Mouse (Mus musculus) kidney, adult 18-20 months (tissue): ENCODE measurements around the gene Dnajb8.

Source experiments
- DNase-seq: peaks from one replicate; pipeline ENCODE4 v3.0.0; 2021

Gene Dnajb8

DNA sequence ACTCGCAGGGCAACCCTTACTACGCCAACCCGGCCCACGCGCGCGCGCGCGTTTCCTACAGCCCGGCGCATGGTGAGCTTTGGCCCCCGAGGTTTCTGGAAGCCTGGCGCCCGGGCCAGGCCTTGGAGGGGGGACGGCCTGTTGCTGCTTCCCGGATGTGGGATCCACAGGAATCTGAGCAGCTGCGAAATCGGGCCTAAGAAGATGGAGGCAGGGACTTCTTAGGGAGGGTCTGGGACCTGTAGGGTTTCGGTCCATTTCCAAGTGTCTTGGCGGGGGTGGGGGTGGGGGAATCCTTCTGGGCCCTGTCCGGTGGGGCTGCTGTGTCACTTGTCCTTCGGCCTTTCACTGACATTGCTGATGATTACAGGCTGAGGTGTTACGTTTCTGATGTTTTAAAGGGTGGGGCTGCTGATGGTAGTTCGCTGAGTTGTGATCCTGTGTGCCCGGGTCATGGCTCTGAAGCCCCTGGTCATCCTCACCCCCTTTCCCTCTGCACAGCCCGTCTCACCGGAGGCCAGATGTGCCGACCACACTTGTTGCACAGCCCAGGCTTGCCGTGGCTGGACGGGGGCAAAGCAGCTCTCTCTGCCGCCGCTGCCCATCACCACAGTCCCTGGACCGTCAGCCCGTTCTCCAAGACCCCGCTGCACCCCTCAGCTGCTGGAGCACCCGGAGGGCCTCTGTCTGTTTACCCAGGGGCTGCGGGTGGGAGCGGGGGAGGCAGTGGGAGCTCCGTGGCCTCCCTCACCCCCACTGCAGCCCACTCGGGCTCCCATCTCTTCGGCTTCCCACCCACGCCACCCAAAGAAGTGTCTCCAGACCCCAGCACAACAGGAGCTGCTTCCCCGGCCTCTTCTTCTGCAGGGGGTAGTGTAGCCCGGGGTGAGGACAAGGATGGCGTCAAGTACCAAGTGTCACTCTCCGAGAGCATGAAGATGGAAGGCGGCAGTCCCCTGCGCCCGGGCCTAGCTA, 22.1 kb upstream of the Dnajb8 start:
- DNase-seq: no peak

DNA sequence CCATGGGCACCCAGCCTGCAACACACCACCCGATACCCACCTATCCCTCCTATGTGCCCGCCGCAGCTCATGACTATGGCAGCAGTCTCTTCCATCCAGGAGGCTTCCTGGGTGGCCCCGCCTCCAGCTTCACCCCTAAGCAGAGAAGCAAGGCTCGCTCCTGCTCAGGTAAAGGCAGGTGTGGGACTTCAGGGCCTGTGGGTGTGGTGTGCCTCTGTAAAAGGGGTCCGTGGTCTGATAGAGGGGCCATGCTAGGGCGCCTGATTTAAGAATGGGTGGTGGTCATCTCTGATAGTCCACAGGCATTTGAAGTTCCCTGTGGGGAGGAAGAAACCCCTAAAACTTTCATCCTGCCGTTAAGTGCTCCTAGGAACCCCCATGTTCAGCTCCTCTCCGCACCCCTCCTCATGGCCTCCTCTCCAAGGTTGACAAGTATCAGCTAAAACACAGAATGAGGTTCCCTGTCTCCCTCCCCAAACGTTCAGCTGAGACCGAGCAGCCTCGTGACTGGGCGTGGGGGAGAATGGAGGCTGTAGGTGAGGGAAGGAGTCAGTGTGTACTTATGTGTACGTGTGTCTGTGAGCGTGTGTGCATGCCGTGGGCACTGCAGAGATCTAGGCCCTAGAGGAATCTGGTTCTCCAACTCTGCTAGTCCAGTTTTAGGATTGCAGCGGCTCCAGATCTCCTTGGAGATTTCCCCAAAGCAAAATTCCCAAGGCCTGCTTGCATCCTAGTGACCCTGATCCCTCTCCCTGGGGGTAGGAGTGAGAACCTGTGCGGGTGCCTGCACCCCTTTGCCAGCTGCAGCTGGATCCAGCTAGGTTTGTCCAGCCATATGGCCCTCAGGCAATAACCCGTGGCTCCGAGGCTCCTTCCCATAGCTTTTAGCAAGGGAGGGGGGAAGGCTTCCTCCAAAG, 21.1 kb upstream of the Dnajb8 start:
- no peak for DNase-seq

DNA sequence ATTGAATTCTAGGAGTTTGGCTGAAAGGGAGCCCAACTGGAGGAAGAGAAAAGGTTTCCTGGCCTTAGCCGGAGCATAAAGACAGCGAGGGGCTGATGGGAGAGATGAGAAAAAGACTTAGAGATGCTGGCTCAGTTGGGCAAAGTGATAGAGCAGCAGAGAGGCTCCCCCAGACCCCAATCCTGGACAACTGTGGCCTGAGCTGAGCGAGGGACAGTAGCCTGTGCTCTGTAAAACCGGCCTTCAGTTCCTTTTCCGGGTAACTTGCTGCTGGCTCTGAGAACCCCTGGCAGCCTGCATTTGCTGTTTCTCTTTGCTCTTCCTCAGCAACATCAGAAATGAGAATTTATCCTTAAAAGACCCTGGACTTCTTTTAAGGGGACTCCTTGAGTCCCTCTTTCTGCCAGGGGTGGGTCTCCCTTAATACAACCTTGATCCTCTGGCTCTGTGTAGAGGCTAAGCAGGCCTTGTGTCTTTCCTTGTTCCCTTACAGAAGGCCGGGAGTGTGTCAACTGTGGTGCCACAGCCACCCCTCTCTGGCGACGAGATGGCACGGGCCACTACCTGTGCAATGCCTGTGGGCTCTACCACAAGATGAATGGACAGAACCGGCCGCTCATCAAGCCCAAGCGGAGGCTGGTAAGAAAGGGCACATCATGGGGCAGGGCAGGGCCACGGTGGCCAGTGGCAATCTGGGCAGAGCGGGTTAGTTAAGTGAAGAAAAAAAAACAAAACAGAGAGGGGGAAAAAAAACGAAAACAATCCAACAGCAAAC, 20.0 kb upstream of the Dnajb8 start:
- no peak for DNase-seq

DNA sequence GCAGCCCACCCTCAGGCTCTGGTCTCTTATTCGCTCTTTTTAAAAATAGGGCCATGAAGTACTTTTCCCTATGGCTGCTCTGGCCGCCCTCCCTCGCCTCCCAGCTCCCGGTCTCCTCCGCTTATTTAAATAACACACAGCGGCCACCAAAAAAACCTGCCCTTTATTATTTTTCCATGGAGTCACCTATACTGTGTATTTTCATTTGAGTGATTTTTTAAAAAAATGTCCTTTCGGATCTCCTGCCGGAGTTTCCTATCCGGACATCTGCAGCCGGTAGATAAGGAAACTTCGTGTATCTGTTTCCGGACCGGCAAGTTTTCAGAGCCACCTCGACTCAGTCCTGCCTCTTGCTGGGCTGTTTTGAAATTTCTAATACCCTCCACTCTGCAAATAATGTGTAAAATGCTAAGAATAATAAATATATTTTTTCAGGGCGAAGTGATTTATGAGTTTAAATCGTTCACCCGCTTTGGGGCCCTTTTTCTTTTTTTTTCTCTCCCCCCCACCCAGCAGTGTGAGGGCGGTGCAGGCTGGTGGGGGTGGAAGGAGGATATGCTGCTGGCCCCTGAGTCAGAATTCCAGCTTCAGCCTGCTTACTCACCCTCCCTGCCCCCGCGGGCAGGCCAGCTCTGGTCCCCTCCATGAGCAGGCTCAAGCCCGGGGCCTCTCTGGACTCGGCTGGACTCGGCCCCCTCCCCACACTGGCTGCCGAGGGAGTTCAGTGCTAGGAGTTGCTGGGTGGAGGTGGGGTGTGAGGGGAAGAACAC, 19.0 kb upstream of the Dnajb8 start:
- DNase-seq: no peak

DNA sequence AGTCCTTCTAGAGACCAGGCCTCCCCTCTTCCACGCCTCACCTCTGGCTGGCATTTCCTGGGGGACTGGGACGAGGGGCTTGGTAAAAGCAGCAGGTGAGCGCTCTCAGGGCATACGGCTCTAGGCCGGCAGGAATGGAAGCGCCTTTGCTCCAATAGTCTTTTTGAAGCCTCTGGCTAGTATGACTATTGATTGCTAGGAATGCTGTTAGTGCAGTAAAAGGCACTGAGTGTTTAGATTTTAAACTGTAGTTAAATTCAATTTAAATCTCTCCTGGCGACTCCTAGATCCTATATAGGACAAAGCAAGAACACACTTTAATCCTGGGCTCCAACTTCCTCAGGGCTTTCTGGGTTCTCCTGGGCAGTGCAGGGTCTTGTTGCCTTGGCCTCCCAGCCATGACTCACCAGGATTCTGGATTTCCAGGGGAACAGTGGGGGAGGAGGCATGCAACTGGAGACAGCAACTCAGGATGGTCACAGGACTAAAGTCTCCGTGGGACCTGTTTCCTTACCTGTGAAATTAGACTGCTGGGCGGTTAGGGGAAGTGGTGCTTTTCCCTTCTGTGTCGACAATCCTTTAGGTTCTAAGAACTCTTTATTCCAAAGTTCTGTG, 18.2 kb upstream of the Dnajb8 start:
- no peak for DNase-seq

DNA sequence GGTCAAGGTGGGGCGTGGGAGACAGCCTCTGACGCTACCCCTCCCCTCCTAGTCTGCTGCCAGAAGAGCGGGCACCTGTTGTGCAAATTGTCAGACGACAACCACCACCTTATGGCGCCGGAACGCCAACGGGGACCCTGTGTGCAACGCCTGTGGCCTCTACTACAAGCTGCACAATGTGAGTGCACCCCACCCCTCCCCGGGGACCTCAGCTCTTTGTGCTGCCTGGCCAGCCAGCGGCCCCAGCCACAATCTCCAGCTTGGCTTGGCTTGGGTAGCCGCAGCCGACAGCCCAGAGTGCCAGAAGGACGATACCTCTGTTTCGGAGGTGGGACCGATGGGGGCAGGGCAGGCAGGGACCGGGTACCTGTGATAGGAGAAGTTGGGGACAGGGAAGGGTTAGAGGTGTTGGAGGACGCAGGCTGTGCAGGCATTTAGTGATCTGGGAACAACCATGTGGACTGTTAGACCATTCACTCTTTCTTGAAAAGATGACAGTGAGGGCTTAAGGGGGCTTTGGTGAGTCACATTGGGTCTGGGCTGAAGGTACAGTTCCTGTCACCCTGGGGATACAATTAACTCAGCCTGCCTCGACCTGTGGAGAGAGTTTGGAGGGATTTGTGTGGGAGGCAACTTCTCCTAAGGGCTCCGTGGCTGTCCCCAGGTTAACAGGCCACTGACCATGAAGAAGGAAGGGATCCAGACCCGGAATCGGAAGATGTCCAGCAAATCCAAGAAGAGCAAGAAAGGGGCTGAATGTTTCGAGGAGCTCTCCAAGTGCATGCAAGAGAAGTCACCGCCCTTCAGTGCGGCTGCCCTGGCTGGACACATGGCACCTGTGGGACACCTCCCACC, 17.3 kb upstream of the Dnajb8 start:
- no peak for DNase-seq

DNA sequence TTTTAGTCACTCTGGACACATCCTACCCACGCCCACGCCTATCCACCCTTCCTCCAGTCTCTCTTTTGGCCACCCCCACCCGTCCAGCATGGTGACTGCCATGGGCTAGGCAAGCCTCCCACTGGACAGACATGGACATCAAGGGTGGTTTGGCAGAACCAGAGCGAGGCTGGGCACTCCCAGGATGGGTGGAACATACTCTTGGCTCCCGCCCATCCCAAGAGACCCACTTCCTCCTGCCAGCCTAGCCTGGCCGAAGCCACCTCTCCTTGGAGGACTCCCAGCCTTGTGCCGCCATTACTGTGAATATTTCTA, 16.7 kb upstream of the Dnajb8 start:
- no peak for DNase-seq

DNA sequence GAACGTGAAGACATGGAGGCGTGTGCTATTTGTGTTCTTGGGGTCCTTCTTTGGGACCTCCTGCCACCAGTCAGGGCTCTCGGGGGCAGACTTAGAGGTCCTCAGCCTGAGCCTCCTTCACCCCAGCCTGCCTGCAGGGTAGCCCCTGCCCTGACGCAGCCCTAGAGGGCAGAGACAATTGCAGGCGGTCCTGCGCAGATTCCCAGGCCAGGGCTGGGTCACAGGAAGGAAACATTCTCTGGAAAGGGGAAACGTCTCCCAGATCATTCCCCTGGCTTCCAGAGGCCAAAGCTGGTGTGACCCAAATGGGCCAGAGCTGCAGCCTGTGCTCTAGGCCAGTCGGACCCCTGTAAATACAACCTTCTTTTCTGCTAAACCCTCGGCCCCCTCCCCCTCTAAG, 16.1 kb upstream of the Dnajb8 start:
- no peak for DNase-seq

DNA sequence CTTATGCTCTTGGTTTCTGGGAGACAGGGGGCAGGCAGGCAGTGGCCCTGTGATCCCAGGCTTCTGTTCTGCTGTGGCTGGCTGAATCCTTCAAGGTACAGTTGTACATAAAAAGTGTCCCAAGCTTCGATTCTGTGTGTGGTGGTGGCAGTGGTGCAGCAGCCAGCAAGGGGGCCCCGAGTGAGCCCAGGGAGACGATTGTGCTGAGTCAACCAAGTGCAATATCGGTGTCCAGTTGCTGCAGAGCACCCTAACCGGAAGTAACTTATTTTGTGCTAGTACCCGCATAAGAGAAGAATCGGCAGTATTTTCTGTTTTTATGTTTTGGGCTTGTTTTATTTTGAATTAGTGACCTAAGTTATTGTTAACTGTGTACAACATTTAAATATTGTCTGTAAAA, 15.5 kb upstream of the Dnajb8 start:
- no peak for DNase-seq

DNA sequence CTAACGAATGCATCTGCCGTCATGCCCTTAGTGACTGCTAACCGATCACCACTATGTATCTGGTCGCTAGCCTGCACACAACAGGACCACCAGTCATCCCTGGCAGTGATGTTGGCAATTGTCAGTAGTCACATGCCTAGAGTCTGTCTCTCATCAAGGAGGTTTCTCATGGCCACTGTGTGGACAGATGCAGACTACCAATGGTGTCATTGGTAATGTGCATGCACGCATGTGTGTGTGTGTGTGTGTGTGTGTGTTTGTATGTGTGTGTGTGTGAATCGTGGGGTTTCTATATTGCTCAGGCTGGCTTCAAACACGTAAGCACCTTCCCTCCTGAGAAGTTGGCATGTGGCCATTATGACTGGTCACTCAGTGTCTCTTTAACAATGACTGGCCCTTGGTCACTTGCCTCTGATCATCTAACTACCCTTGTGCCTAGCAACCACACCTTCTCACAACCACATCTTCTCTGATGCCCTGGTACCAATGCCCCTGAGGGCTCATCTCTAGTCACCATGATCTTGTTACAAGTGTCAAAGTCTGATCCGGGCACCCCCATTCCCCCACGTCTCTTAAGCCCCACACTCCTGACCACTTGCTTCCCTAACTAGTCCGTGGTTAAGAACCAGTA, 14.6 kb upstream of the Dnajb8 start:
- no peak for DNase-seq

DNA sequence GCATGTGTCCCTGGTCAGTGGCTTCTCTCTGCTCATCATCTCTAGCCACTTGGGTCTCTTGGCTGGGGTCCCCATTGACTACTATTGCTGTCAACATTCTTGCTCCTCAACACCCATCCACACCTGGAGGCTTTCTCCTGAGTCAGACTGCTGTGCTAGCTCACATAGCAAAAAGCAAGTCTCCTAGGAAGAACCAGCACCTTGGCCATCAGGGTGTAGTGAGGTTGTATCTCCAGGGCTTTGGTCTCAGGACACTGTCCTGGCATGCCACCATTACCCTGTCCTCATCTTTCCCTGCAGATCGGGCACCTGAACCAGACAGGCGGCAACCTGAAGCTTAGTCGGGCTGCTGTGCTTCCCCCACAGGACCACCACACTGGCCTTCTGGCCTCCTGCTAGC, 13.7 kb upstream of the Dnajb8 start:
- DNase-seq: no peak

DNA sequence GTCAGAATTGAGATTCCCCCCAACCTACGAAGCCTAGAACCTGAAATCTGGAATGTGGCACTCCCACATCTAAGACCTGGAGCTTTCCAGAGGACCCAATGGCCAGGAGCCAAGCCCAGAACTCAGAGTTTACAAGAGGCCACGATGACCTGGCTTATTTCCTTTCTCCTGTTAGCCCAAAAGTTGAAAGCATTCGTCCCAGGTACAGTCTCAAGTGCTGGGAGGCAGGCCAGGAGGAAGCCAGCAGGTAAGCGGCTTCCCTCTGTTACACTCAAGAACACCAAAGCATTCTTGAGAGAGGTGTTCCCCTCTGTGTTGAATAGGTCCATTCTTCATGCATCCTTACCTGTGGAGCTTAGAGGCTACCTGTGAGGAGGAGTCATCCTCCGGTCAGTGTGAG, 12.6 kb upstream of the Dnajb8 start:
- DNase-seq: no peak

DNA sequence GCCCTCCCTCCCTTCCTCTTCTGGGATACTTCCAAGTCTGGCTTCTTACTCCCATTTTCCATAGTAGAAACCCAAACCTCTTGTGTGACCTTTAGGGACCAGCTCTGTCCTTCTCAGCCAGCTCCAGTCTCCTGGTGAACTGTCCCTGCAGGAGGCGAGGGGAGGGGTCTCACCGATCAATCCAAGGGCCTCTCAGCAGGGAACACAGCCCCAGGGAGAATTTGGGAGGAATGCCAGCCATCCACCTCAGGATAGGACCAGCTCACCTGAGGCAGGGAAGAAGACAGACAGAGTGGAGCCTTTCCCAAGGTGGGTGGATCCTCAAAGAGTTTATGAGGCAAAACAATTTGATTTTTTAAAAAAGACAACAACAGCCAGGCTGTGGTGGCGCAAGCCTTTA, 11.9 kb upstream of the Dnajb8 start:
- no peak for DNase-seq

DNA sequence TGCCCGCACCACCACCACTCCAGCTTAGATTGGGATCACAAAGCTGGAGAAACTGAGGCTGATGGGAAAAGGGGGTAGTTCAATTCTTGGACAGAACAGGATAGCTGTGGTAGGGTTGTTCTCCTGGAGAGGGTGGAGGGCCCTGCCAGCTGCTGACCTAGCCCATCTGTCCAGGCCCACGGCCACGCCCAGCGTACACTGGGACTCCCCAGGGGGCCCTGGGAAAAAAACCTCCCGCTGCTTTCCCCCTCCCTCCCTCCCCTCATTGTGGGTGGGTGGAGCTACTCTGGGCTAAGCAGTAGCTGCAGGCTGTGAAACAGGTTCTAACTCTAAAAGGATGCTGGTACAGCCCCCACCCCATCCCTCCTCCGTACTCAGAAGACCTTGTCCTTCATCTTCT, 6.3 kb upstream of the Dnajb8 start:
- no peak for DNase-seq

DNA sequence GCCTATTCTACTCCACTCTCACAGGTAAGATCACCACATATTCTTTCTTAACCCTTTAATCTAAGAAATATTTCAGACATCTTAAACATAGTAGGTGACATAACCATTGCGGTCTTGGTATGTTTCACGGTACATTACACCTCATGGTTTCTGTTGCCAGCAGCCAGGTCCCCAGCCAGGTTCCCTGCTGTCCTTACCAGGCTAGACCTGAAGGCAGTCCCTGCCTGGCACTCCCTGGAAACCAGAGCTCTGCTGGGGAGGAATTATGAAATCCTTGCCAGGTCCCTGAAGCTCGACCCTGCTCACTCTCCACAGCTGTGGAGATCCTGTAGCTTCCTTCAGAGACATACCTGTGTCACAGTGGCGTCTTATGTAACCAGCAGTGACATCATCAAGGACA, 5.9 kb upstream of the Dnajb8 start:
- no peak for DNase-seq

DNA sequence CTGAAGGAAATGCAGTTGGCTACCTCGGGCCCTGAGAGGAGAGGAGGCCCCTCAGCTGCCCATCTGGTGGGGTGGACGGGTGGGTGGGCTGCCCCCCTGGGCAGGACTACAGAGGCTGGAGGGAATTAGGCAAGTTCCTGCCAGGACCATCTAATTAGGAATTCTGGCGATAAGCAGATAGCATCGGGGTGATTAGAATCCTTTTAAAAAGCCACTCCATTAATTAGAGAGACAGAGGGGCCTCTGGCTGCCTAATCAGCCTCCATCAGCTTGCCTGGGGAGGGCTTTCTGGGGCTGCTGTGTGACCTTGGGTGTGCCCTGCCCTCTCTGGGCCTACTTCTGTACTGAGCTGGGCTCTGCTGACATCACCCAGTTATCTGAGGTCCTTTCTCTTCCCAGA, 3.0 kb upstream of the Dnajb8 start:
- DNase-seq: no peak

DNA sequence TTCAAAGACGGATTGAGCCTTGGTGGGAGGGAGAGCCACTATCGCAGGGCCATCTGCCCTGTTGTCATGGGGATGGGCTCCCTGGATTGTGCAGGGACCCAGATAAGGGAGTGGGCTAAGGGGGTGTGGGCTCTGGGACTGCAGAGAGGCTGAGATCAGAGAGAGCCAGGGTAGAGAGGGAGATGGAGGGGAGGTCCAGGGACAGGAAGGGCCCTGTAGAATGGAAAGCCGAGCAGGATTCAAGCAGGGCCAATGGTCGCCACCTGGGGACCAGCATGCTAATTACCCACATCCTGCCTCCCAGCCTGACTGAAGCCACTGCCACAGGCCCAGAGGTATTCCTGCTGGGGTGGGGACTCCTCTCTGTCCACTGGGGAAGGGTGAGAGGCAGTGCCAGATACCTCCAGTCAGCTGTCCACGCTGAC, 4.5 kb downstream of the Dnajb8 start:
- no peak for DNase-seq

DNA sequence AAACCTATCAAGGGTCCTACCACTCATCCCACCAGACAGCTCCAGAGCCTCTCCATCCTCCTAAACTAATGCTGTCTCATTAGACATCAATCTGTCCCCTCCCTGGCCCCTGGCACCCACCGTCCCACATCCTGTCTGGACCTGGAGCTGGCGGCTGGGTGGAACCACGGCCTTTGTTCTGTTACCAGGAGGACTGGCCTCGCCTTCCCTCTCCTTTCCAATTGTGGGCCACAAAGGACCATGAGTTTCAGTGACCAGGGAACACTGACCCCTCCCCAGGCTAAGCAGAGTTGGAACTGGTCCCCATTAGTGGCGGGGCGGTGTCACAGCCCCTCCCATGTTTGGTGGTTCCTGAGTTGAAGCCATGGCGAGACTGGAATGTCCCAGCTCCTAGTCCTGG, 5.5 kb downstream of the Dnajb8 start:
- no peak for DNase-seq

DNA sequence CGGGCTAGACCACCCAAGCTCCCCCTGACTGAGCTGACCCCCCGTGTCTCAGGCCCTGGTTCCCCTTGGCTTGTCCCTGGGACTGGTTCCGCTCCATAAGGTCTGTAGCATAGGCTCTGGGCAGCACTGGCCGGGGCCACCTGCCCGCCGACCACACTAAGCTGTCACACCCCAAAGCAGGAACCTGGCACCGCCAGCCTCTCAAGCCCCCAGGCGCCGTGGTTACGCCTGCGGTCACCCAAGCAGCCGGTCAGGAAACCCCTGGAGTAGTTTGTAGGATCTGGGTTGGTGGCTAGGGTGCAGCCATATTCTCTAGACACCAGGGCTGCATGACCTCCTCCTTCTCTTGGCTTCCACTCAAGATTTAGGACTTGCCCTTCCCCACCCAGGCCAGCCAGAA, 7.2 kb downstream of the Dnajb8 start:
- no peak for DNase-seq

DNA sequence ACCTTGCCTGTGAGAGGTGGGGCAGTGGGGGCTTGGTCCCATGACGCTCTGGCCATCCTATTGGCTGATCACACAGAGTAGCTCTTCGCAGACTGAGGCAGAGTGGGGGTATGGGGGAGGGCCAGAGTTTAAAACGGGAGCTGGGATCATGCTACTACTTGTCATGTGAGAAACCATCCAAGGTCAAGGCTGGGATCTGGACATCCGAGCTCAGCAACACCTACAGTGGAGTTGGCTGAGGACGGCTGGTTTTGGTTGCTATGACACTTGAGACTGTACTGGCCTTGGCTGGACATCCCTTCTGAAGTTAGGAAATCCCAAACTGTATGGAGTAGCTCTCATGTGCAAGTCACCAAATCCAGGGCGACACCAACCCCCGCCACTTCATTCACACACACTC, 9.8 kb downstream of the Dnajb8 start:
- no peak for DNase-seq

DNA sequence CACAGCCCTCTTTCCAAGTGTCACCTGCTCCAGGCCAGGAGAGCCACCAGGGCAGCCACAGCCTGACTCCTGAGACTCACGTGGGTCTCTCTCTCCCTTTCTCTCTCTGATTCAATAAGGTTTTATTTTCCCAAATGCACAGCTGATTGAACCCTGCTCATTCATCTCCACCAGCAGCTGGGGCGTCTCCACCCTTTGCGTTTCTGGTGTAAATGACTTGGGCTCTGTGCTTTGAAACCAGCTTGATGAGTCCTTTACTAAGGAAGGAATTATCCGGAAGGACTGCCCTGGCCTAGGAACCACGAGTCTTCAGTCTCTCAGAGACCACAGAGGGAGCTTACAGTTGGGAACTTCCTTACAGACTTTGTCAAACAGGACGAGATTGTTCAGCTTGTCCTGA, 10.2 kb downstream of the Dnajb8 start:
- no peak for DNase-seq
